Mouse (Mus musculus): Measurements from ENCODE around the gene Cfap221.

DNA sequence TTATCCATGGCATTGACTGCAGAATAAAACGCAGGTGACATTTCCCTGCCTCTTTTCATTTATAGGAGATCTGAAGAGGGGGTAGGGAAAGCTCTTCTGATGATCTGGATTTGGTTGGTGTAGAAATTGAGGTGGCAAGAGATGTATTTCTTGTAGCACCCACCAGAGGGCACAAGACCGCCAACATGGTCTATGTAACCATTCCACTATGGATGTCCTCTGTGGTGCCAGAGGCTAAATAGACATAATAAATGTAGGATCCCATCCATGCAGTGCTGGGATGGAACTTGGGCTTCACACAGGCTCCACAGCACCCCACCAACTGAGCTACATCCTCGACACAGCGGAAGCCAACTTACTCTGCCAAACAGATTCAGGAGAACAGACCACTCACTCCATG lies 77.7 kb downstream of the Cfap221 start:
- TF ChIP-seq POLR2A (IDR thresholded peaks at IDR 0.05; ENCODE audit: insufficient read depth, low read length) (no peak), CTCF (IDR thresholded peaks at IDR 0.05; ENCODE audit: low read depth, low read length) (peak; percentile 4)
